Mouse (Mus musculus): ENCODE measurements around the gene Ints12.

- TF ChIP-seq CTCF (IDR thresholded peaks at IDR 0.05; ENCODE audit: extremely low read depth, insufficient read depth, insufficient read length, insufficient replicate concordance): no peak
- TF ChIP-seq POLR2A (IDR thresholded peaks at IDR 0.05; ENCODE audit: low read depth, low read length): peak; percentile 73
These were observed at the start of gene Ints12, which contains the start of gene Gstcd for GRCm38 (mm10) chr3:133091664-133092273.

Measured in spleen, adult 2 months (tissue).